Mouse (Mus musculus) limb, embryonic 11.5 days (tissue): ENCODE measurements around the gene Ap5s1. TPM values are rescaled to one million over a fixed set of nuclear protein-coding genes. Genes with fewer than 3 reads are reported as not detected.

Source experiments
- ATAC-seq: fragments of 200-750 bp; cut with Nextera tagmentation; 2 replicates; pipeline ENCODE4 v1.8.0; 2017; ENCODE audit warnings: low read depth; ENCODE audit not compliant: insufficient number of reproducible peaks, low FRiP score, low TSS enrichment
- DNase-seq: peaks from one replicate; pipeline ENCODE4 v3.0.0-alpha.2; 2015; ENCODE audit warnings: low spot score
- H3K27ac ChIP-seq: fragments of 300-500 bp; sonication (generic); replicated peaks from 2 replicates; pipeline ENCODE4 v1.5.1; 2014; ENCODE audit warnings: low read depth, mild to moderate bottlenecking, low read length
- H3K27me3 ChIP-seq: fragments of 300-500 bp; sonication (generic); 2 replicates; pipeline ENCODE4 v1.6.1; 2014; ENCODE audit warnings: mild to moderate bottlenecking, low read length, mixed read lengths; ENCODE audit not compliant: control insufficient read depth, insufficient read depth
- H3K36me3 ChIP-seq: fragments of 300-500 bp; sonication (generic); 2 replicates; pipeline ENCODE4 v1.6.1; 2014; ENCODE audit warnings: mild to moderate bottlenecking, low read length, moderate library complexity, mixed read lengths; ENCODE audit not compliant: control insufficient read depth, insufficient read depth
- H3K4me1 ChIP-seq: fragments of 300-500 bp; sonication (generic); 2 replicates; pipeline ENCODE4 v1.6.1; 2014; ENCODE audit warnings: low read length, mixed read lengths; ENCODE audit not compliant: control insufficient read depth, insufficient read depth
- H3K4me2 ChIP-seq: fragments of 300-500 bp; sonication (generic); 2 replicates; pipeline ENCODE4 v1.6.1; 2014; ENCODE audit warnings: low read depth, mild to moderate bottlenecking, moderate library complexity; ENCODE audit not compliant: severe bottlenecking
- H3K4me3 ChIP-seq: fragments of 300-500 bp; sonication (generic); 2 replicates; pipeline ENCODE4 v1.5.1; 2014; ENCODE audit warnings: low read depth, low read length
- H3K9ac ChIP-seq: fragments of 300-500 bp; sonication (generic); 2 replicates; pipeline ENCODE4 v1.6.1; 2014; ENCODE audit warnings: mild to moderate bottlenecking, low read length
- H3K9me3 ChIP-seq: fragments of 300-500 bp; sonication (generic); 2 replicates; pipeline ENCODE4 v1.6.1; 2016; ENCODE audit warnings: low read length; ENCODE audit not compliant: control insufficient read depth
- whole genome bisulfite sequencing: fragments of 180-500 bp; shearing (Covaris S2); extraction: QIAGEN DNeasy Blood & Tissue Kit; methylation state at CpG from one replicate; pipeline ENCODE4 v1.1.7; 2014; 5-methylcytosine and 5-hydroxymethylcytosine counted together
- polyA plus RNA-seq: library from polyadenylated mRNA; unstranded; fragments of >200 nt; fragmentation: Nextera tagmentation; extraction: Ambion mirVana; gene quantifications from 2 replicates; pipeline ENCODE4 v1.2.1, GENCODE M21; 2014

Ap5s1 gene
- polyA plus RNA-seq, 1 experiment from 2014 or later = 25.3 TPM

GRCm38 (mm10) chr2:131258693-131259092, 51.8 kb downstream of the Ap5s1 start:
- H3K9me3 ChIP-seq = no peaks in the 10 kb centered on the region
- no peak for DNase-seq
- H3K27me3 ChIP-seq = no peaks in the 10 kb centered on the region
- H3K4me3 ChIP-seq = no peak overlapping the region
- no peak overlapping the region for H3K9ac ChIP-seq
- H3K27ac ChIP-seq = no peak overlapping the region
- H3K4me1 ChIP-seq = peaks cover 6% of the 10 kb centered on the region
- H3K4me2 ChIP-seq = no peak overlapping the region
- no peak for ATAC-seq
- WGBS = 76% methylated on average over 8 of the region's 8 CpGs
- no peaks in the 10 kb centered on the region for H3K36me3 ChIP-seq

GRCm38 (mm10) chr2:131260544-131261307, 53.8 kb downstream of the Ap5s1 start:
- ATAC-seq (no peak), DNase-seq (no peak)
- WGBS = 65% methylated on average over 9 of the region's 9 CpGs
- Histone ChIP-seq H3K27ac (no peak overlapping the region), H3K9ac (0 out of 2 replicates have a peak overlapping the region, but pooled peaks have one; percentile 27), H3K4me2 (no peak overlapping the region), H3K27me3 (no peaks in the 10 kb centered on the region), H3K4me1 (peaks cover 8% of the 10 kb centered on the region), H3K4me3 (no peak overlapping the region), H3K9me3 (no peaks in the 10 kb centered on the region), H3K36me3 (no peaks in the 10 kb centered on the region)

GRCm38 (mm10) chr2:131261481-131262212, 54.8 kb downstream of the Ap5s1 start:
- H3K9me3 ChIP-seq = no peaks in the 10 kb centered on the region
- no peaks in the 10 kb centered on the region for H3K36me3 ChIP-seq
- peak overlapping the region; percentile 54 for H3K4me2 ChIP-seq
- H3K27ac ChIP-seq = peak overlapping the region; percentile 98
- DNase-seq (no peak), ATAC-seq (peak; percentile 83)
- peak overlapping the region; percentile 89 for H3K4me3 ChIP-seq
- H3K9ac ChIP-seq = peak overlapping the region; percentile 97
- H3K4me1 ChIP-seq = peaks cover 8% of the 10 kb centered on the region
- H3K27me3 ChIP-seq = no peaks in the 10 kb centered on the region
- 5% methylated on average over 10 of the region's 10 CpGs for WGBS

GRCm38 (mm10) chr2:131262213-131262672, 55.4 kb downstream of the Ap5s1 start, which contains the start of gene Pank2:
Pank2 (plus strand) TSS chr2:131262495.
- peak; percentile 100 for ATAC-seq
- peak within 1 kb of the TSS; percentile 98 for H3K27ac ChIP-seq
- under 1% methylated on average over 49 of the region's 49 CpGs for WGBS

More at GRCm38 (mm10) chr2:131262213-131262672, 55.4 kb downstream of the Ap5s1 start, which contains the start of gene Pank2:
- Histone ChIP-seq H3K9me3 (no peaks in the 10 kb centered on the region), H3K9ac (peak within 1 kb of the TSS; percentile 97), H3K4me1 (peaks cover 8% of the 10 kb centered on the region), H3K4me2 (peak within 1 kb of the TSS; percentile 55), H3K36me3 (no peaks in the 10 kb centered on the region), H3K4me3 (peak within 1 kb of the TSS; percentile 89), H3K27me3 (no peaks in the 10 kb centered on the region)
- peak; percentile 98 for DNase-seq

Other genes starting within 250 kb of the Ap5s1 start
- 10.3 and 10.9 TPM in 2 replicates for gene Gfra4, start 164.0 kb upstream of the Ap5s1 start, polyA plus RNA-seq
- 0.47 and 0.72 TPM in 2 replicates for gene Adam33, start 143.3 kb upstream of the Ap5s1 start, polyA plus RNA-seq
- 0.03 and 0.07 TPM in 2 replicates for gene Siglec1, start 120.3 kb upstream of the Ap5s1 start, polyA plus RNA-seq
- 9.6 and 12.7 TPM in 2 replicates for gene Hspa12b, start 79.8 kb upstream of the Ap5s1 start, polyA plus RNA-seq
- gene Gm11037, start 73.6 kb upstream of the Ap5s1 start, polyA plus RNA-seq = not detected in 2 replicates
- 78.0 and 78.9 TPM in 2 replicates for gene 1700037H04Rik, start 47.0 kb upstream of the Ap5s1 start, polyA plus RNA-seq
- gene Cenpb, start 27.0 kb upstream of the Ap5s1 start, polyA plus RNA-seq = 6.8 and 8.5 TPM in 2 replicates
- gene Cdc25b, start 20.1 kb upstream of the Ap5s1 start, polyA plus RNA-seq = 48.7 and 49.6 TPM in 2 replicates
- 3.7 and 5.2 TPM in 2 replicates for gene Spef1, start 19.8 kb upstream of the Ap5s1 start, polyA plus RNA-seq
- 17.1 and 17.9 TPM in 2 replicates for gene Mavs, start 27.0 kb downstream of the Ap5s1 start, polyA plus RNA-seq
- 57.0 and 62.0 TPM in 2 replicates for gene Pank2, start 55.4 kb downstream of the Ap5s1 start, polyA plus RNA-seq
- gene Rnf24, start 145.8 kb downstream of the Ap5s1 start, polyA plus RNA-seq = 7.2 and 9.8 TPM in 2 replicates